Mouse (Mus musculus) erythroid progenitor cell, adult 5-6 weeks (primary cell): ENCODE results near the gene Mafg. TPM values are rescaled to one million over a fixed set of nuclear protein-coding genes. Genes with fewer than 3 reads are reported as not detected.
"Not testable (repeated sequence)": the region's sequence is repeated elsewhere in the genome, so short reads cannot be mapped to it uniquely, and the experiment has no call there.

Source experiments
- ATAC-seq: replicated peaks from 2 replicates; pipeline ENCODE4 v1.8.0; 2016; ENCODE audit warnings: moderate number of reproducible peaks, mild to moderate bottlenecking, moderate TSS enrichment, inconsistent platforms; ENCODE audit not compliant: poor library complexity, low FRiP score, severe bottlenecking
- total RNA-seq, 2 experiments: library from RNA; stranded (forward) in 1 of 2; stranded (reverse) in 1 of 2; fragments of 150-400 nt in 1 of 2; fragments of 186-747, 209-891 nt in 1 of 2; gene quantifications; 2 replicates each; pipeline versions ENCODE4 v1.2.3 to v1.2.4; 2015 to 2017; ENCODE audit warnings: low replicate concordance in 2 of 2

The Mafg gene
- total RNA-seq (2015; ENCODE audit: low replicate concordance) (36.0 TPM in 2 replicates), total RNA-seq (2017; ENCODE audit: low replicate concordance) (71.3 and 91.6 TPM in 2 replicates)

- peak; percentile 51 for ATAC-seq
These were observed at the start of gene Mafg for GRCm38 (mm10) chr11:120633520-120634343. TSS of gene Mafg (minus strand) at chr11:120633600.

GRCm38 (mm10) chr11:120682683-120683082 lies 49.3 kb upstream of the Mafg start:
- no peak for ATAC-seq

- ATAC-seq = peak; percentile 67
These were observed 46.5 kb upstream of the Mafg start for GRCm38 (mm10) chr11:120679909-120680308.

GRCm38 (mm10) chr11:120676951-120677350 lies 43.6 kb upstream of the Mafg start:
- no peak for ATAC-seq

GRCm38 (mm10) chr11:120675875-120676274 lies 42.5 kb upstream of the Mafg start:
- ATAC-seq = not testable (repeated sequence)

- peak; percentile 33; the same call in 1 of the 2 replicates for ATAC-seq
These were observed 40.3 kb upstream of the Mafg start for GRCm38 (mm10) chr11:120673594-120674122.

- ATAC-seq = peak; percentile 92
These were observed 39.5 kb upstream of the Mafg start, which contains the start of gene Aspscr1 for GRCm38 (mm10) chr11:120672687-120673593. TSS of gene Aspscr1 (plus strand) at chr11:120672973.

- ATAC-seq = no peak
These were observed 33.2 kb upstream of the Mafg start for GRCm38 (mm10) chr11:120666617-120667016.

- no peak for ATAC-seq
These were observed 32.0 kb upstream of the Mafg start for GRCm38 (mm10) chr11:120665406-120665805.

GRCm38 (mm10) chr11:120663714-120664113 lies 30.3 kb upstream of the Mafg start:
- no peak for ATAC-seq

- ATAC-seq = no peak
These were observed 29.4 kb upstream of the Mafg start for GRCm38 (mm10) chr11:120662759-120663158.

GRCm38 (mm10) chr11:120661076-120661460 lies 27.7 kb upstream of the Mafg start, which contains the start of gene Notum:
TSS of gene Notum (minus strand) at chr11:120661175.
- no peak for ATAC-seq

- no peak for ATAC-seq
These were observed 27.1 kb upstream of the Mafg start for GRCm38 (mm10) chr11:120660301-120661075.

- ATAC-seq = no peak
These were observed 26.3 kb upstream of the Mafg start for GRCm38 (mm10) chr11:120659509-120660300.

- ATAC-seq = 0 out of 2 replicates have a peak, but pooled peaks have one; percentile 56
These were observed 25.5 kb upstream of the Mafg start for GRCm38 (mm10) chr11:120658876-120659410.

- ATAC-seq = no peak
These were observed 23.9 kb upstream of the Mafg start for GRCm38 (mm10) chr11:120657301-120657700.

- ATAC-seq = no peak
These were observed 21.3 kb upstream of the Mafg start for GRCm38 (mm10) chr11:120654741-120655140.

GRCm38 (mm10) chr11:120651872-120652271 lies 18.5 kb upstream of the Mafg start:
- peak; percentile 51; the same call in 1 of the 2 replicates for ATAC-seq
